Mouse (Mus musculus) mammary gland, adult 2 months (tissue): ENCODE measurements around the gene Rab15. TPM values are rescaled to one million over a fixed set of nuclear protein-coding genes. Genes with fewer than 3 reads are reported as not detected.

Experiments
- polyA plus RNA-seq: library from polyadenylated mRNA; depleted of rRNA; stranded (reverse); fragments of >200 nt; gene quantifications from 2 replicates; pipeline ENCODE4 v1.2.3, GENCODE M21; 2012; ENCODE audit warnings: low replicate concordance; rRNA removed

The Rab15 gene
- polyA plus RNA-seq: 12.4 and 15.9 TPM in 2 replicates

DNA sequence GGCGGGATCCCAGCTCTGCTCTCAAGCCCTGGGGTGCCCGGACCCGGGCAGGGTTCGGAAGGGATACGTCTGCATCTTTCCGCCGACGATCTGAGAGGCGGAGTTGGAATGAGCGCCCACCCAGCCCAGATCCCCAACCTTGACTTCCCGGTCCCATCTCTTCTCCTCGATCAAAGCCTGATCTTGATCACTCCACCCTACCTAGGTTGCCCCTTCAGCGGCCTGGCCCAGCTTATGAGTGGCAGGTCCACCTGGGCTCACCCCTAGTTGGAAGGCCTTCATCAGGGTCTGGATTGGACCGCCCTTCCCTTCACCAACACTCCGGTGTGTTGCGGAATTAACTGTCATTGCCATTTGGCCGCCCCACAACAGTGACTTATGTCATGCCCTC lies at the start of gene Rab15:
Gene Rab15 (minus strand): TSS at position 258 of the 391 bp plus-strand sequence.

DNA sequence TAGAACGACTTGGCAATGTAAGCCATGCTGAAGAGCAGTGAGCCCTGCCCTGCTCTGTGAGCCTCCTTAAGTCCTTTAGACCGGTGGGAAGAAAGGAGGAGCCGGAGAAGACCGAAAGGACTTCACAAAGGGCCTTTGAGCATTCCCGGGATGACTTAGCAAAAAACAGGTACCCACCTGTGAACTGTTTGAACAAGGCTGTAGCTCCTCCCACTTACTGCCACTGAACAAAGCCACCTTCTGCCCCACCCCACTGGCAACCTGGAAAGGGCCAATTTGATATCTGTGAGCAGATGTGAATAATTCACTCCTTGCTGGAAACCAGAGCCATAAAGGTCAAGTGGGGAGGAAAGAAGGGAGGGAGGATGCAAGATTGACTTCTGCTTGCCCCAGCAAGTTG lies 27.4 kb downstream of the Rab15 start, which contains the start of gene Gpx2:
Gene Gpx2 (minus strand): TSS at position 205 of the 400 bp plus-strand sequence.

DNA sequence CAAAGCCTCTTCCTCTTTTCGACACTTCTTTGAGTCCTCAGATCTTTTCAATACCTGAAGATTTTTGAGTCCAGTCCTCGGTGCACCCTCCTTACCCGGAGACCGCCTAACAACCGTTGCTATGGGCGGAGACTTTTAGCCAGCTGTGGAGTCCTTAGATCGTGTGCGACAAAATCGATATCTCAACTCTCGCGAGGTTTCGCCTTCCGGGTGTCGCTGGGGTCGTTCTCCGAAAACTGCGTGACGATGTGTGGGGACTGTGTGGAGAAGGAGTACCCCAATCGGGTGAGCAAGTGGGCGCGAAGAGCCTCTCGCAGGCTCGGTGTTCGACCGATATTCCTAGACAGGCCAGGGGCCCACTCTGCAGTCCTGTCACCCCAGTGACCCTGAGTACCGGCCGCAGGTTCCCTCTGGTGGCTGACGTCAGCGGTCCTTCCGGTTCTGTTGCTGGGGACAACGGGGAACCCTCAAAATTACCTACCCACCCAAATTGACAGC lies 57.3 kb downstream of the Rab15 start, which contains the start of the genes Churc1 and Fntb:
Gene Churc1 (plus strand): TSS at position 185 of the 498 bp plus-strand sequence.
Gene Fntb (plus strand): TSS at position 236 of the 498 bp plus-strand sequence.

Other genes starting within 250 kb of the Rab15 start
- gene Sptb, start 112.4 kb downstream of the Rab15 start, polyA plus RNA-seq: 1.5 and 15.0 TPM in 2 replicates
- 32.9 and 95.8 TPM in 2 replicates for gene Churc1, start 57.4 kb downstream of the Rab15 start, polyA plus RNA-seq
- gene Fntb, start 57.3 kb downstream of the Rab15 start, polyA plus RNA-seq: 25.8 and 29.0 TPM in 2 replicates
- 0.29 and 0.93 TPM in 2 replicates for gene Gpx2, start 27.4 kb downstream of the Rab15 start, polyA plus RNA-seq
- gene Max, start 139.3 kb upstream of the Rab15 start, polyA plus RNA-seq: 25.9 and 40.7 TPM in 2 replicates